Mouse (Mus musculus): Measurements from ENCODE around the gene Msgn1. TPM values are rescaled to one million over a fixed set of nuclear protein-coding genes. Genes with fewer than 3 reads are reported as not detected.

The Msgn1 gene
- not detected for polyA plus RNA-seq (2012; fragmentation: generic; extraction: Trizol)

GRCm38 (mm10) chr12:11208872-11209271 lies at the start of gene Msgn1:
TSS of gene Msgn1 (minus strand) at chr12:11208972.
- H3K4me3 ChIP-seq = no peak within 1 kb of the TSS
- H3K4me2 ChIP-seq (ENCODE audit: low read depth) = no peak within 1 kb of the TSS

GRCm38 (mm10) chr12:11250322-11250721 lies 41.5 kb upstream of the Msgn1 start:
- Histone ChIP-seq H3K4me2 (ENCODE audit: low read depth) (no peak overlapping the region), H3K36me3 (ENCODE audit: control insufficient read depth, insufficient read depth) (peaks cover 27% of the 10 kb centered on the region), H3K4me3 (no peak overlapping the region), H3ac (ENCODE audit: control insufficient read depth, insufficient read length) (no peak overlapping the region), H3K27me3 (ENCODE audit: control insufficient read depth, insufficient read depth, insufficient read length) (no peaks in the 10 kb centered on the region), H3K79me2 (ENCODE audit: control insufficient read depth, insufficient read depth) (no peaks in the 10 kb centered on the region)
- TF ChIP-seq MYOG (IDR thresholded peaks at IDR 0.05; ENCODE audit: control insufficient read depth in 1 of 3, insufficient read depth in 1 of 3, insufficient read length in 2 of 3, low read depth in 2 of 3) = no peak
- TF ChIP-seq MAX (IDR thresholded peaks at IDR 0.05; ENCODE audit: low read depth) = no peak

More at GRCm38 (mm10) chr12:11208872-11209271, at the start of gene Msgn1:
- TF ChIP-seq MYOD1 (IDR thresholded peaks at IDR 0.05; ENCODE audit: control insufficient read depth in 1 of 3, insufficient read length in 2 of 3, low read depth in 2 of 3) (no peak), USF1 (IDR thresholded peaks at IDR 0.05; ENCODE audit: low read depth) (no peak), MAX (IDR thresholded peaks at IDR 0.05; ENCODE audit: low read depth) (no peak), SRF (IDR thresholded peaks at IDR 0.05; ENCODE audit: control insufficient read depth, insufficient read length, low read depth) (no peak), TCF3 (IDR thresholded peaks at IDR 0.05; ENCODE audit: insufficient read length, low read depth) (no peak), POLR2AphosphoS2 (IDR thresholded peaks at IDR 0.05; ENCODE audit: insufficient read length, low read depth) (no peak), REST (IDR thresholded peaks at IDR 0.05; ENCODE audit: insufficient read depth, insufficient read length) (no peak), POLR2A (IDR thresholded peaks at IDR 0.05; ENCODE audit: insufficient read length, low read depth) (no peak), TCF12 (IDR thresholded peaks at IDR 0.05; ENCODE audit: insufficient read depth, poor library complexity, severe bottlenecking) (no peak), E2F4 (IDR thresholded peaks at IDR 0.05; ENCODE audit: insufficient read depth) (no peak)
- Histone ChIP-seq H3ac (ENCODE audit: control insufficient read depth, insufficient read length) (no peak within 1 kb of the TSS), H3K79me2 (ENCODE audit: control insufficient read depth, insufficient read depth) (no peaks in the 10 kb centered on the region), H3K36me3 (ENCODE audit: control insufficient read depth, insufficient read depth) (no peaks in the 10 kb centered on the region), H3K27me3 (ENCODE audit: control insufficient read depth, insufficient read depth, insufficient read length) (no peaks in the 10 kb centered on the region)

GRCm38 (mm10) chr12:11247460-11247859 lies 38.7 kb upstream of the Msgn1 start:
- H3K27me3 ChIP-seq (ENCODE audit: control insufficient read depth, insufficient read depth, insufficient read length) = no peaks in the 10 kb centered on the region
- H3K4me2 ChIP-seq (ENCODE audit: low read depth) = no peak overlapping the region
- no peak overlapping the region for H3K4me3 ChIP-seq
- no peak for TF ChIP-seq POLR2A (IDR thresholded peaks at IDR 0.05; ENCODE audit: insufficient read length, low read depth)
- TF ChIP-seq REST (IDR thresholded peaks at IDR 0.05; ENCODE audit: insufficient read depth, insufficient read length) = no peak
- TF ChIP-seq USF1 (IDR thresholded peaks at IDR 0.05; ENCODE audit: low read depth) = no peak
- TF ChIP-seq MAX (IDR thresholded peaks at IDR 0.05; ENCODE audit: low read depth) = no peak
- no peak for TF ChIP-seq SRF (IDR thresholded peaks at IDR 0.05; ENCODE audit: control insufficient read depth, insufficient read length, low read depth)
- no peak for TF ChIP-seq E2F4 (IDR thresholded peaks at IDR 0.05; ENCODE audit: insufficient read depth)
- no peak for TF ChIP-seq TCF3 (IDR thresholded peaks at IDR 0.05; ENCODE audit: insufficient read length, low read depth)
- no peak for TF ChIP-seq CEBPB (IDR thresholded peaks at IDR 0.05; ENCODE audit: insufficient read depth, poor library complexity, severe bottlenecking)
- TF ChIP-seq TCF12 (IDR thresholded peaks at IDR 0.05; ENCODE audit: insufficient read depth, poor library complexity, severe bottlenecking) = no peak
- no peak for TF ChIP-seq MYOG (IDR thresholded peaks at IDR 0.05; ENCODE audit: control insufficient read depth in 1 of 3, insufficient read depth in 1 of 3, insufficient read length in 2 of 3, low read depth in 2 of 3)
- no peak for TF ChIP-seq POLR2AphosphoS2 (IDR thresholded peaks at IDR 0.05; ENCODE audit: insufficient read length, low read depth)
- TF ChIP-seq MYOD1 (IDR thresholded peaks at IDR 0.05; ENCODE audit: control insufficient read depth in 1 of 3, insufficient read length in 2 of 3, low read depth in 2 of 3) = no peak
- peaks cover 20% of the 10 kb centered on the region for H3K36me3 ChIP-seq (ENCODE audit: control insufficient read depth, insufficient read depth)
- no peaks in the 10 kb centered on the region for H3K79me2 ChIP-seq (ENCODE audit: control insufficient read depth, insufficient read depth)
- no peak overlapping the region for H3ac ChIP-seq (ENCODE audit: control insufficient read depth, insufficient read length)

GRCm38 (mm10) chr12:11235996-11236395 lies 27.2 kb upstream of the Msgn1 start:
- H3K79me2 ChIP-seq (ENCODE audit: control insufficient read depth, insufficient read depth) = no peaks in the 10 kb centered on the region
- H3ac ChIP-seq (ENCODE audit: control insufficient read depth, insufficient read length) = no peak overlapping the region
- no peak overlapping the region for H3K4me2 ChIP-seq (ENCODE audit: low read depth)
- TF ChIP-seq E2F4 (IDR thresholded peaks at IDR 0.05; ENCODE audit: insufficient read depth) = no peak
- no peak for TF ChIP-seq TCF12 (IDR thresholded peaks at IDR 0.05; ENCODE audit: insufficient read depth, poor library complexity, severe bottlenecking)
- no peak for TF ChIP-seq POLR2AphosphoS2 (IDR thresholded peaks at IDR 0.05; ENCODE audit: insufficient read length, low read depth)
- TF ChIP-seq POLR2A (IDR thresholded peaks at IDR 0.05; ENCODE audit: insufficient read length, low read depth) = no peak
- no peak for TF ChIP-seq MAX (IDR thresholded peaks at IDR 0.05; ENCODE audit: low read depth)
- TF ChIP-seq CEBPB (IDR thresholded peaks at IDR 0.05; ENCODE audit: insufficient read depth, poor library complexity, severe bottlenecking) = no peak
- TF ChIP-seq SRF (IDR thresholded peaks at IDR 0.05; ENCODE audit: control insufficient read depth, insufficient read length, low read depth) = no peak
- TF ChIP-seq REST (IDR thresholded peaks at IDR 0.05; ENCODE audit: insufficient read depth, insufficient read length) = no peak
- TF ChIP-seq MYOD1 (IDR thresholded peaks at IDR 0.05; ENCODE audit: control insufficient read depth in 1 of 3, insufficient read length in 2 of 3, low read depth in 2 of 3) = no peak
- no peak for TF ChIP-seq USF1 (IDR thresholded peaks at IDR 0.05; ENCODE audit: low read depth)
- no peak for TF ChIP-seq MYOG (IDR thresholded peaks at IDR 0.05; ENCODE audit: control insufficient read depth in 1 of 3, insufficient read depth in 1 of 3, insufficient read length in 2 of 3, low read depth in 2 of 3)
- TF ChIP-seq TCF3 (IDR thresholded peaks at IDR 0.05; ENCODE audit: insufficient read length, low read depth) = no peak
- no peak overlapping the region for H3K4me3 ChIP-seq
- no peaks in the 10 kb centered on the region for H3K36me3 ChIP-seq (ENCODE audit: control insufficient read depth, insufficient read depth)
- no peaks in the 10 kb centered on the region for H3K27me3 ChIP-seq (ENCODE audit: control insufficient read depth, insufficient read depth, insufficient read length)

- H3K79me2 ChIP-seq (ENCODE audit: control insufficient read depth, insufficient read depth) = no peaks in the 10 kb centered on the region
- no peaks in the 10 kb centered on the region for H3K36me3 ChIP-seq (ENCODE audit: control insufficient read depth, insufficient read depth)
- no peak overlapping the region for H3ac ChIP-seq (ENCODE audit: control insufficient read depth, insufficient read length)
- no peak overlapping the region for H3K4me3 ChIP-seq
- TF ChIP-seq MAX (IDR thresholded peaks at IDR 0.05; ENCODE audit: low read depth) (no peak), TCF12 (IDR thresholded peaks at IDR 0.05; ENCODE audit: insufficient read depth, poor library complexity, severe bottlenecking) (no peak), E2F4 (IDR thresholded peaks at IDR 0.05; ENCODE audit: insufficient read depth) (no peak), POLR2AphosphoS2 (IDR thresholded peaks at IDR 0.05; ENCODE audit: insufficient read length, low read depth) (no peak), TCF3 (IDR thresholded peaks at IDR 0.05; ENCODE audit: insufficient read length, low read depth) (no peak), POLR2A (IDR thresholded peaks at IDR 0.05; ENCODE audit: insufficient read length, low read depth) (no peak), SRF (IDR thresholded peaks at IDR 0.05; ENCODE audit: control insufficient read depth, insufficient read length, low read depth) (no peak), REST (IDR thresholded peaks at IDR 0.05; ENCODE audit: insufficient read depth, insufficient read length) (no peak), MYOG (IDR thresholded peaks at IDR 0.05; ENCODE audit: control insufficient read depth in 1 of 3, insufficient read depth in 1 of 3, insufficient read length in 2 of 3, low read depth in 2 of 3) (no peak), CEBPB (IDR thresholded peaks at IDR 0.05; ENCODE audit: insufficient read depth, poor library complexity, severe bottlenecking) (no peak), MYOD1 (IDR thresholded peaks at IDR 0.05; ENCODE audit: control insufficient read depth in 1 of 3, insufficient read length in 2 of 3, low read depth in 2 of 3) (no peak), USF1 (IDR thresholded peaks at IDR 0.05; ENCODE audit: low read depth) (no peak)
- H3K27me3 ChIP-seq (ENCODE audit: control insufficient read depth, insufficient read depth, insufficient read length) = no peaks in the 10 kb centered on the region
- H3K4me2 ChIP-seq (ENCODE audit: low read depth) = no peak overlapping the region
Measured at GRCm38 (mm10) chr12:11230267-11230666, 21.5 kb upstream of the Msgn1 start.

Measured in myocyte (in vitro differentiated cells).